Mouse (Mus musculus) MEL (cell line): ENCODE data around the gene Plxdc1.

Experiments used
- CHD1 ChIP-seq: IDR thresholded peaks from 2 replicates; pipeline ENCODE4 v1.6.1; 2012; ENCODE audit warnings: low read depth, mild to moderate bottlenecking, inconsistent platforms, low read length, improper control_type of control experiment
- CHD2 ChIP-seq: IDR thresholded peaks from 2 replicates; pipeline ENCODE4 v1.6.1; 2011; ENCODE audit warnings: low read length, improper control_type of control experiment
- CTCF ChIP-seq, 3 experiments: IDR thresholded peaks in 2 of 3; conservative IDR thresholded peaks in 1 of 3; 2 replicates each; pipeline ENCODE4 v1.5.1; 2011 to 2012; ENCODE audit warnings: low read length in 3 of 3, low read depth in 2 of 3, mild to moderate bottlenecking in 2 of 3, improper control_type of control experiment in 1 of 3, inconsistent platforms in 1 of 3, mixed read lengths in 1 of 3, moderate library complexity in 1 of 3; ENCODE audit not compliant: control insufficient read depth in 1 of 3, insufficient read depth in 1 of 3, poor library complexity in 1 of 3, severe bottlenecking in 1 of 3
- E2F4 ChIP-seq: IDR thresholded peaks from 2 replicates; pipeline ENCODE4 v1.6.1; 2011; ENCODE audit warnings: low read depth, low read length, improper control_type of control experiment, borderline replicate concordance
- MYC ChIP-seq: IDR thresholded peaks from 2 replicates; pipeline ENCODE4 v1.6.1; 2011; ENCODE audit warnings: low read depth, mild to moderate bottlenecking, low read length, improper control_type of control experiment, moderate library complexity
- POLR2A ChIP-seq, 2 experiments: IDR thresholded peaks; 2 replicates each; pipeline ENCODE4 v1.6.1; 2011 to 2012; ENCODE audit warnings: low read length in 2 of 2, mild to moderate bottlenecking in 2 of 2, control low read depth in 1 of 2, improper control_type of control experiment in 1 of 2, low read depth in 1 of 2, moderate library complexity in 1 of 2; ENCODE audit not compliant: control insufficient read depth in 1 of 2, insufficient read depth in 1 of 2, poor library complexity in 1 of 2
- POLR2AphosphoS2 ChIP-seq: IDR thresholded peaks from 2 replicates; pipeline ENCODE4 v1.6.1; 2011; ENCODE audit warnings: low read length, improper control_type of control experiment
- RAD21 ChIP-seq: IDR thresholded peaks from 2 replicates; pipeline ENCODE4 v1.6.1; 2011; ENCODE audit warnings: mild to moderate bottlenecking, low read depth, low read length, improper control_type of control experiment

DNA sequence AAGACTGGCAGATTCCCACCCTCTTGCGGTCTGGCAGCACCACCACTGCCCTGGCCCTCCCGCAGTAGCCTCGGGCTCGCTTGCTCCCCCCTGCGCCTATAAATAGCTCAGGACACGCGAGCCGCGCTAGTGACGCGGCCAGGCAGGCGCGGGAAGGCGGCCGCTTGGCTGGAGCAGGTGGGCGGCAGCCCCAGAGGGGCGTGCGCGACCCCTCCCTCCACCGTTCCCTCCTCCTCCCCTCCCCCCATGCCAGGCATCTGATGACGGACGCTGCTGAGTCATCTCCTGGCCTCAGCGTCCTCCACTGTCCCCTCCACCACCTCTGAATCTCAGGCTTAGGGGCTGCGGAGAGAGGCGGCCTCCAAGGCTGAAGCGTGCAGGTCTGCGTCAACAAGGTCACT, 49.7 kb upstream of the Plxdc1 start:
- TF ChIP-seq CTCF (IDR thresholded peaks at IDR 0.05 in 2 of 3, conservative IDR thresholded peaks at IDR 0.05 in 1 of 3; ENCODE audit: control insufficient read depth in 1 of 3, insufficient read depth in 1 of 3, low read depth in 2 of 3, low read length in 3 of 3, poor library complexity in 1 of 3, severe bottlenecking in 1 of 3) (no peak), CHD2 (no peak), POLR2A (IDR thresholded peaks at IDR 0.05; ENCODE audit: control insufficient read depth in 1 of 2, insufficient read depth in 1 of 2, low read depth in 1 of 2, low read length in 2 of 2, poor library complexity in 1 of 2) (no peak), POLR2AphosphoS2 (no peak), CHD1 (no peak), E2F4 (no peak), RAD21 (no peak), MYC (no peak)
